Mouse (Mus musculus) liver, embryonic 13.5 days (tissue): ENCODE results near the gene Xkr7. TPM values are rescaled to one million over a fixed set of nuclear protein-coding genes. Genes with fewer than 3 reads are reported as not detected.

ENCODE experiments used
- ATAC-seq: fragments of 200-750 bp; cut with Nextera tagmentation; 2 replicates; pipeline ENCODE4 v1.8.0; 2017; ENCODE audit warnings: low read depth, mild to moderate bottlenecking, moderate number of reproducible peaks, moderate library complexity
- DNase-seq: peaks from one replicate; pipeline ENCODE4 v3.0.0; 2022
- H3K27ac ChIP-seq: fragments of 300-500 bp; sonication (generic); 2 replicates; pipeline ENCODE4 v1.5.1; 2015; ENCODE audit warnings: moderate library complexity, mild to moderate bottlenecking, inconsistent platforms
- H3K27me3 ChIP-seq: fragments of 300-500 bp; sonication (generic); 2 replicates; pipeline ENCODE4 v1.6.1; 2015; ENCODE audit warnings: mild to moderate bottlenecking, inconsistent platforms
- H3K36me3 ChIP-seq: fragments of 300-500 bp; sonication (generic); 2 replicates; pipeline ENCODE4 v1.6.1; 2015; ENCODE audit warnings: mild to moderate bottlenecking, inconsistent platforms
- H3K4me1 ChIP-seq: fragments of 300-500 bp; sonication (generic); replicated peaks from 2 replicates; pipeline ENCODE4 v1.6.1; 2015; ENCODE audit warnings: inconsistent platforms
- H3K4me2 ChIP-seq: fragments of 300-500 bp; sonication (generic); 2 replicates; pipeline ENCODE4 v1.6.1; 2015; ENCODE audit warnings: inconsistent platforms, mild to moderate bottlenecking, moderate library complexity
- H3K4me3 ChIP-seq: fragments of 300-500 bp; sonication (generic); replicated peaks from 2 replicates; pipeline ENCODE4 v1.5.1; 2015; ENCODE audit warnings: mild to moderate bottlenecking, inconsistent platforms
- H3K9ac ChIP-seq: fragments of 300-500 bp; sonication (generic); 2 replicates; pipeline ENCODE4 v1.6.1; 2015; ENCODE audit warnings: mild to moderate bottlenecking, inconsistent platforms
- H3K9me3 ChIP-seq: fragments of 300-500 bp; sonication (generic); replicated peaks from 2 replicates; pipeline ENCODE4 v1.6.1; 2016; ENCODE audit warnings: inconsistent platforms
- WGBS: fragments of 180-500 bp; shearing (Covaris S2); methylation state at CpG from one replicate; pipeline ENCODE4 v1.1.7; 2015; ENCODE audit not compliant: insufficient replicate concordance; 5-methylcytosine and 5-hydroxymethylcytosine counted together
- polyA plus RNA-seq: library from polyadenylated mRNA; unstranded; fragments of >200 nt; fragmentation: Nextera tagmentation; extraction: Ambion mirVana; gene quantifications from 2 replicates; pipeline ENCODE4 v1.2.1, GENCODE M21; 2015

The Xkr7 gene
- polyA plus RNA-seq, 1 experiment from 2014 or later = not detected

DNA sequence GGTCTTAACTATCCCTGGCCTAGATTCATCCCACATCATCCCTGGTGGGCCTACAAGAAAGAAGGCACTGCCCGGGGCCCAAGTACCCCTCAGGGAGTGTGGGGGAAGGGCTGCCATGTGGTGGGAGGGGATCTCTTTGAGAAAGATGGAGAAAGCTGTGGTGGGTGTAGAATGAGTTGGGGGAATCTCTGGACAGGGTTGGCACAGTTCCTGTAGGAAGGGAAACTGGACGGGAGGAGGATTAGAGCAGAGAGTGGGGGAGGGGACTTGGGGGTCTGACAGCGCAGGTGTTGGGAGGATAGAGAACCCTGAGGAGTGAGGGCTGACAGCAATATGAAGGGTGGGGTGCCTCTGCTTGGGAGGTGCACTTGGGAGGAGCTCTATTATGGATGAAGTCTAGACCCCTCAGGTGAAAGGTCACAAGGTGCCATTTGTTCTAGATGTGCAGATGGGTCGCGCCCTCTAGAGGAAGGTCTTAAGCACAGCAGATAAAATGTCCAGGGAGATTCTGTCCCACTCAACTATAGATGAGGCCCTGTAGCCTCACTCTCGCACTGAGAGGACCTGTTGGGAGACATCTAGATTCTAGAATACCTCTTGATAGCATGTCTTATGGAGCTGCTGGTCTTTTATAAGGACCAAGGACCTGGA lies 23.7 kb downstream of the Xkr7 start:
- Histone ChIP-seq H3K27ac (no peak overlapping the region), H3K36me3 (no peaks in the 10 kb centered on the region), H3K9me3 (no peaks in the 10 kb centered on the region), H3K9ac (no peak overlapping the region), H3K4me2 (no peak overlapping the region), H3K27me3 (peaks cover 35% of the 10 kb centered on the region), H3K4me3 (no peak overlapping the region), H3K4me1 (0 out of 2 replicates have a peak, but pooled peaks cover 3% of the 10 kb centered on the region)
- ATAC-seq = no peak
- WGBS = 50% methylated on average over 6 of the region's 6 CpGs
- DNase-seq = no peak

GRCm38 (mm10) chr2:153058365-153058764 lies 26.7 kb downstream of the Xkr7 start:
- H3K4me3 ChIP-seq = no peak overlapping the region

GRCm38 (mm10) chr2:153060216-153060615 lies 28.6 kb downstream of the Xkr7 start:
- Histone ChIP-seq H3K9ac (no peak overlapping the region), H3K27ac (no peak overlapping the region), H3K36me3 (no peaks in the 10 kb centered on the region), H3K4me3 (no peak overlapping the region), H3K27me3 (no peaks in the 10 kb centered on the region), H3K4me2 (no peak overlapping the region), H3K4me1 (peaks cover 5% of the 10 kb centered on the region; the same call in 1 of the 2 replicates), H3K9me3 (no peaks in the 10 kb centered on the region)
- DNase-seq (no peak), ATAC-seq (no peak)
- 78% methylated on average over 7 of the region's 7 CpGs for WGBS

More at GRCm38 (mm10) chr2:153058365-153058764, 26.7 kb downstream of the Xkr7 start:
- 48% methylated on average over 4 of the region's 4 CpGs for WGBS
- no peaks in the 10 kb centered on the region for H3K9me3 ChIP-seq
- no peak overlapping the region for H3K27ac ChIP-seq
- H3K4me1 ChIP-seq = no peaks in the 10 kb centered on the region
- no peaks in the 10 kb centered on the region for H3K36me3 ChIP-seq
- DNase-seq (no peak), ATAC-seq (no peak)
- no peak overlapping the region for H3K4me2 ChIP-seq
- H3K27me3 ChIP-seq = peaks cover 11% of the 10 kb centered on the region; the same call in 1 of the 2 replicates
- H3K9ac ChIP-seq = no peak overlapping the region

- Histone ChIP-seq H3K4me2 (no peak overlapping the region), H3K9ac (no peak overlapping the region), H3K27ac (no peak overlapping the region), H3K27me3 (no peaks in the 10 kb centered on the region), H3K4me1 (peaks cover 5% of the 10 kb centered on the region; the same call in 1 of the 2 replicates), H3K36me3 (no peaks in the 10 kb centered on the region), H3K9me3 (no peaks in the 10 kb centered on the region), H3K4me3 (no peak overlapping the region)
- ATAC-seq = no peak
- WGBS = 55% methylated on average over 3 of the region's 3 CpGs
- DNase-seq = no peak
Observed at GRCm38 (mm10) chr2:153063394-153063793, 31.7 kb downstream of the Xkr7 start.

- H3K27ac ChIP-seq = no peak overlapping the region
- H3K4me3 ChIP-seq = no peak overlapping the region
- no peaks in the 10 kb centered on the region for H3K27me3 ChIP-seq
- DNase-seq = no peak
- WGBS = 45% methylated on average over 9 of the region's 9 CpGs
- H3K9me3 ChIP-seq = no peaks in the 10 kb centered on the region
- no peak overlapping the region for H3K9ac ChIP-seq
- no peak overlapping the region for H3K4me2 ChIP-seq
- H3K4me1 ChIP-seq = peaks cover 5% of the 10 kb centered on the region; the same call in 1 of the 2 replicates
- ATAC-seq = no peak
- no peaks in the 10 kb centered on the region for H3K36me3 ChIP-seq
Observed at GRCm38 (mm10) chr2:153064190-153064970, 32.7 kb downstream of the Xkr7 start.

DNA sequence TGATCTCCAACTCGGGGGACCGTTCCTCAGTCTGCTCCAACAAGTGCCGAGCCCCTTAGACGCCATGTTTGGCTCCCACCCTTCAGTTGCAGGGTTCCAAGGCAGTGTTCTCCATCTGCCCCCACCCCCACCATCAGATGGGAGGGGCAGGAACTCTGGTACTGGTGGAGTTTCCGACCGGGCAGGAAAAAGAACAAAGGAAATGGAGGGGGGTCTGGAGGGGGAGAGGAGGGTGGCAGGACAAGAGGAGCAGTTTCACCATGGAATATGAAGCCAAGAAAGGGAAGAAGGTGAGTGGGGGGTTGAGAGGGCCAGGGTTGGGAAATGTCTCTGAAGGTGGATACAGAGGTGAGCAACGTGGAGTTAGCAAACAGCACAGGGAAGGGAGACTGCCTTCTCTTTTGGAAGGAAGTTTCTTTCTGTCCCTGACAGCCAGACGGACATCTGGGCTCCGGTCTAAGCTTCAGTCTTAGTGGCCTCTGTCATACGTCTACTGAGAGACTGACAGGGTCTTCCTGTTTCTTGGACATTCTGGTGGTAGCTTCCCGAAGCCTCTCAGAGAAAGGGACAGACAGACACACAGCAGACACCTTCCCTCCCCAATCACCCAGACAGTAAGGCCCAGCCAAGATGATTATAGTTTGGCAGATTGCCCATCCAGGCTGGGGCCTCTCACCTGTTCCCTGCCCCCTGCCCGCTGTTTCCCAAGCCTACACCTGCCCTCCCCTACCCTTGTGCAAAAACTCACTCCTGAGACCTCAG lies 34.3 kb downstream of the Xkr7 start, which contains the start of gene Ccm2l:
Gene Ccm2l (plus strand): TSS at position 209 of the 762 bp plus-strand sequence.
- H3K4me2 ChIP-seq = peak within 1 kb of the TSS; percentile 21
- DNase-seq = no peak

DNA sequence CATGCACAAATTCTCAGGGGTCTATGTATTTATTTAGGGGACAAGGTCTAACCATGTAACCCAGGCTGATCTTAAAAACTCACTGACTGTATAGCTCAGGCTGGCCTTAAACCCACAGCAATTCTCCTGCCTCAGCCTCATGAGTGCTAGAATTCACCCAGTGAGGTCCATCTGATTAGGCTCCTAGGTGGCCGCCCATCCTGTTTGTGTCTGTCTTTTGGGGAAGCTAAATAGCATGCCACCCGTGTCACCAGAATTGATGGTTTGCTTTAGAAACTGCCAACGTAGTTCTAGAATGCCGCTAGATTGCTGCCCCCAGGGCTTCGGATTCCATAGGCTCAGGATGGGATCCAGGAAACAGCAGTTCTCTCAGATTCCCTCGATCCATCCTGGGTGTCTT lies 35.3 kb downstream of the Xkr7 start:
- peak overlapping the region; percentile 21; the same call in 1 of the 2 replicates for H3K4me2 ChIP-seq
- ATAC-seq (no peak), DNase-seq (no peak)
- peaks cover 9% of the 10 kb centered on the region; the same call in 1 of the 2 replicates for H3K4me1 ChIP-seq
- H3K4me3 ChIP-seq = no peak overlapping the region
- WGBS = 39% methylated on average over 6 of the region's 6 CpGs
- no peak overlapping the region for H3K27ac ChIP-seq
- H3K36me3 ChIP-seq = no peaks in the 10 kb centered on the region
- H3K27me3 ChIP-seq = peaks cover 17% of the 10 kb centered on the region
- H3K9me3 ChIP-seq = no peaks in the 10 kb centered on the region
- H3K9ac ChIP-seq = no peak overlapping the region

More for the DNA sequence above, 34.3 kb downstream of the Xkr7 start, which contains the start of gene Ccm2l:
- Histone ChIP-seq H3K36me3 (no peaks in the 10 kb centered on the region), H3K4me1 (peaks cover 5% of the 10 kb centered on the region; the same call in 1 of the 2 replicates), H3K9me3 (no peaks in the 10 kb centered on the region), H3K9ac (no peak within 1 kb of the TSS; the same call in none of the 2 replicates), H3K27me3 (peaks cover 9% of the 10 kb centered on the region), H3K27ac (no peak within 1 kb of the TSS), H3K4me3 (0 out of 2 replicates have a peak within 1 kb of the TSS, but pooled peaks have one; percentile 6)
- WGBS = 18% methylated on average over 12 of the region's 12 CpGs
- no peak for ATAC-seq

DNA sequence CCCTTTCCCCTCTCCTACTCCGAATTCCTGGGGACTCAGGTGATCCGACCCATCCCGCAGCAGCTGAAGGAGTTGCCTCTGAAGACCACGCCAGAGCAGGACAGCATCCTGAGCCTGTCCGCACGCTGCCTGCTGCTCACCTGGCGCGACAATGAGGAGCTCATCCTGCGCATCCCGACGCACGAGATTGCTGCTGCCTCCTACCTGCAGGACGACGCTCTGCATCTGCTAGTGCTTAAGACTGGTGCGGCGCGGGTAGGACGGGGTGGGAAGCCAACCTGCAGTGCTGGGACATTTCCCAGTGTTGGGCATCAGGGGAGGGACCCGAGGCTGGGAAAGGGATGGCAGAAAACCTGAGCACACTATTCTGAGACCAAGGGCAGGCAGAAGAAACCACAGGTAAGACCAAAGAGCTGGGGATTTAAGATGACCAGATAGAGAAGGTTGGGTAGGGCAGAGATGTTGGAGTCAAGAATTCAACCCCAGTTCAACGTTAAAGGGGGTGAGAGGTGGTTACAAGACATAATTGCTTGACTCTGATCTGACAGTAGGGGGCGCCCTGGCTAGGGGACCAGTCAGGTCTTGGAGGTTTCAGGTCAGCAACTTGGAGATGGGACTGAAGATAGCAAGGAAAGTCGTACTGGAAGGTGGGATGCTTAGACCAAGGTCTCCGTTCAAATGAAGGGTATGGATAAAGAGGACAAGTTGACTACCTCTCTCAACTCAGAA lies 39.3 kb downstream of the Xkr7 start:
- no peak overlapping the region for H3K27ac ChIP-seq
- H3K4me2 ChIP-seq = no peak overlapping the region
- H3K9ac ChIP-seq = no peak overlapping the region
- H3K27me3 ChIP-seq = peaks cover 25% of the 10 kb centered on the region
- H3K36me3 ChIP-seq = no peaks in the 10 kb centered on the region
- DNase-seq (no peak), ATAC-seq (no peak)
- H3K4me1 ChIP-seq = peaks cover 7% of the 10 kb centered on the region; the same call in 1 of the 2 replicates
- 52% methylated on average over 23 of the region's 23 CpGs for WGBS
- no peaks in the 10 kb centered on the region for H3K9me3 ChIP-seq
- H3K4me3 ChIP-seq = no peak overlapping the region; the same call in 1 of the 2 replicates

GRCm38 (mm10) chr2:153071491-153072184 lies 40.0 kb downstream of the Xkr7 start:
- peak overlapping the region; percentile 27 for H3K4me3 ChIP-seq
- no peak for ATAC-seq
- H3K9ac ChIP-seq = no peak overlapping the region
- peaks cover 14% of the 10 kb centered on the region for H3K4me1 ChIP-seq
- no peaks in the 10 kb centered on the region for H3K36me3 ChIP-seq
- no peak overlapping the region for H3K27ac ChIP-seq
- H3K4me2 ChIP-seq = peak overlapping the region; percentile 47
- peaks cover 25% of the 10 kb centered on the region for H3K27me3 ChIP-seq
- DNase-seq = no peak
- H3K9me3 ChIP-seq = no peaks in the 10 kb centered on the region
- 65% methylated on average over 67 of the region's 67 CpGs for WGBS

DNA sequence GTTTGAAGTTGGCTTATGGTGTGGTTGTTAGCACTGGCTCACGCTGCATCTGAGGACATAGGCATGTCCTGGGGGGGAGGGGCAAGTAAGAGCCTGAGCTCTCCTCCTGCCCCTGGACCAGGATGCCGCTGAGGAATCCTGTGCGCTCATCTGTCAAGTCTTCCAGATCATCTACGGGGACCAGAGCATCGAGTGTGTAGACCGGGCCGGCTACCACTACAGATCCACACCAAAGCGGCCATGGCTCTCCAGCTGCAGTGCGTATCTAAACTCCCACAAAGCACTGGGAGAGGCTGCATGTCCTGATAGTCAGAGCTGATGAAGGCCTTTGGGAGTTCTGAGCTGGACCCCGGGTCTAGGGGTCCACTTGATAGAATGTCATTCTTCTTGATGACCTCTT lies 43.0 kb downstream of the Xkr7 start:
- no peak overlapping the region for H3K9ac ChIP-seq
- H3K36me3 ChIP-seq = no peaks in the 10 kb centered on the region
- no peak overlapping the region for H3K4me2 ChIP-seq
- no peak overlapping the region for H3K4me3 ChIP-seq
- DNase-seq (no peak), ATAC-seq (no peak)
- peaks cover 25% of the 10 kb centered on the region for H3K4me1 ChIP-seq
- WGBS = 81% methylated on average over 10 of the region's 10 CpGs
- H3K27ac ChIP-seq = no peak overlapping the region
- peaks cover 25% of the 10 kb centered on the region for H3K27me3 ChIP-seq
- no peaks in the 10 kb centered on the region for H3K9me3 ChIP-seq
